Mouse (Mus musculus): ENCODE results near the gene Htra2.

- no peak for TF ChIP-seq CTCF (IDR thresholded peaks at IDR 0.05; ENCODE audit: low read depth, low read length)
- no peak for TF ChIP-seq POLR2A (IDR thresholded peaks at IDR 0.05; ENCODE audit: insufficient read depth, low read length)
- TF ChIP-seq EP300 (IDR thresholded peaks at IDR 0.05; ENCODE audit: insufficient read depth, low read depth, low read length): no peak
Measured at GRCm38 (mm10) chr6:83104158-83104557, 49.1 kb upstream of the Htra2 start.
